Mouse (Mus musculus): Measurements from ENCODE around the gene Plxna1. TPM values are rescaled to one million over a fixed set of nuclear protein-coding genes. Genes with fewer than 3 reads are reported as not detected.
A peak's percentile ranks its signal among the peaks of the same experiment; 100 is the strongest.

Gene Plxna1
- polyA plus RNA-seq, 1 experiment from 2014 or later: 21.4 TPM

DNA sequence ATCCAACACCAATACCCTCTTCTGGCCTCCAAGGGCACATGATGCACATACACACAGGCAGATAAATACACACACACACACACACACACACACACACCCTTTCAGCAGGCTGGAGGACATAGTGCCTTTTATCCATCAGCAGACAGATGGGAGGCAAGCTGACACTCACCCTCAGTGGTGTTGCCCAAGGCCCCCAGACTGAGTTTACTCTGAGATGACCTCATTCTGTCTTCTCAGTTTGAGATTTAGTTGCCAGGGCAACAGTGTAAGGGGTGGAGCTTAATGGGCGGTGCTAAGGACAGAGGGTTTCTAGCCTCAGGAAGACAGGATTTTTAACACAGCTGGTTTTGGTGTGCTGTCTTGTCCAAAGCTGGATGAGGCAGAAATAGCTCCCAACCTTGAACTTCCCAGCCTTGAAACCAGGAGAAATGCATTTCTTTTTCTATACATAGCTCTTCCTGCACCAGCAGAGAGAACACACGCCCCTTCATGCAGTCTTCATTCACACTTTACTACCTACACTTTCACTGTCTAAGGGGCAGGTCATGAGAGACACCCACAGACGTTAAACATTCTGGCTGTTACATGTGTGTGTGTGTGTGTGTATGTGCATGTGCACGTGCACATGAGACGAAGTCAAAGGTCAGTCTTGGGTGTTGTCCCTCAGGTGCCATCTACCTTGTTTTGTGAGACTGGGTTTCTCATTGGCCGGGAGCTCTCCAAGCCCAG, 75.6 kb downstream of the Plxna1 start:
- H3K4me3 ChIP-seq (replicated peaks): no peak overlapping the region

DNA sequence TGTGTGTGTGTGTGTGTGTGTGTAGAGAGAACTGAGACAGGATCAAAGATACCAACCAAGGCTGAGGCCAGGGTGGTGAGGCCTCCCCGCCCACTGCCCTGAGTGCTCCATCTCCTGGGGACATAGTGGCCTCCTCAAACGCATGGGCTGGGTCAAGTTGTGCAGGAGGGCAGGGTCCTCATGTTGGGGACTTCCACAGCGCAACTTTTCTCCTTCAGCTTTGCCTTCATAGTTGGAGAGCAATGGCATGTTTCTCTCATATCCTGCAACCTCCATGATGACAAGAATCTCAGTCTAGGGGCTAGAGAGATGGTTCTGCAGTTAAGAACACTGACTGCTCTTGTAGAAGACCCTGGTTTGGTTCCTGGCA, 76.1 kb downstream of the Plxna1 start:
- no peak overlapping the region for H3K27ac ChIP-seq
- no peaks in the 10 kb centered on the region for H3K9me3 ChIP-seq (replicated peaks)
- no peak overlapping the region for H3K4me3 ChIP-seq (replicated peaks)
- H3K4me2 ChIP-seq: no peak overlapping the region
- H3K4me1 ChIP-seq: peaks cover 20% of the 10 kb centered on the region
- no peaks in the 10 kb centered on the region for H3K36me3 ChIP-seq
- H3K27me3 ChIP-seq: 0 out of 2 replicates have a peak, but pooled peaks cover 2% of the 10 kb centered on the region
- ATAC-seq (replicated peaks; ENCODE audit: low FRiP score): no peak
- 63% methylated on average over 3 of the region's 3 CpGs for WGBS
- H3K9ac ChIP-seq: no peak overlapping the region

More for the DNA sequence above, 75.6 kb downstream of the Plxna1 start:
- H3K36me3 ChIP-seq: no peaks in the 10 kb centered on the region
- no peaks in the 10 kb centered on the region for H3K9me3 ChIP-seq (replicated peaks)
- no peaks in the 10 kb centered on the region for H3K27me3 ChIP-seq
- peaks cover 14% of the 10 kb centered on the region for H3K4me1 ChIP-seq
- 58% methylated on average over 6 of the region's 6 CpGs for WGBS
- H3K4me2 ChIP-seq: no peak overlapping the region
- no peak overlapping the region for H3K9ac ChIP-seq
- no peak overlapping the region for H3K27ac ChIP-seq
- ATAC-seq (replicated peaks; ENCODE audit: low FRiP score): peak; percentile 31; the same call in 1 of the 2 replicates

DNA sequence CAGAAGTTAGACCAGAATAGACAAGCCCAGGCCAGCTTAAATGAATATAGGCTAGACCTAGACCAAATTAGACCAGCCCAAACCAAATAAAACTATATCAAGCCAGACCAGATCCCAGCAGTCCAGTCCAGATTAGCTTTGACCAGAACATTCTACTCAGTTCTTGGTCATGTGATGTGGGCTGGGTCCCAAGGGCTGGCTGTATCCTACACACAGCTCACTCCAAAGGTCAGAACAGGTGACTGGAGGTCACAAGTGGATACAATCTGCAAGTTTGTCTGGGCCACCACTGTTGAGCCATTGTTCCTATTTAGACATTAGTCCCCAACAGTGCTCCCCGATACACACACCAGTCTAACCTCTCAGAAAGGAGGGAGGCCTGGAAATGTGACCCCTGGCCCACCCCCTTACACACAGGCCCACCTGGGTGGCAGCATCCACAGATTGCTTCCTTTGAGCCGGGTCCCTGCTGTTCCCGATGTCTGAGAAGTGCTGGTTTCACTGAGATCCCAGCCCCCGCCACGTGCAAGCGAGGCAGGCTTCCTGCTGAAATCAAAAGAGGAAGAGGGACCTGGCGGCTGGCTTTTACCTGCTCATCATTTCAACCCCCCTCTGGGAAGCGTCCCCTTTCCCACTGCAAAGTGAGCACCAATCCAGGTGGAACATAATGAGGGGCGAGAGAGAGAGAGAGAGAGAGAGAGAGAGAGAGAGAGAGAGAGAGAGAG, 76.7 kb downstream of the Plxna1 start:
- Histone ChIP-seq H3K9me3 (replicated peaks) (no peaks in the 10 kb centered on the region), H3K27me3 (0 out of 2 replicates have a peak, but pooled peaks cover 4% of the 10 kb centered on the region), H3K27ac (no peak overlapping the region), H3K9ac (no peak overlapping the region), H3K4me1 (peaks cover 21% of the 10 kb centered on the region), H3K4me3 (replicated peaks) (no peak overlapping the region), H3K4me2 (no peak overlapping the region), H3K36me3 (no peaks in the 10 kb centered on the region)
- 55% methylated on average over 9 of the region's 9 CpGs for WGBS
- no peak for ATAC-seq (replicated peaks; ENCODE audit: low FRiP score)

DNA sequence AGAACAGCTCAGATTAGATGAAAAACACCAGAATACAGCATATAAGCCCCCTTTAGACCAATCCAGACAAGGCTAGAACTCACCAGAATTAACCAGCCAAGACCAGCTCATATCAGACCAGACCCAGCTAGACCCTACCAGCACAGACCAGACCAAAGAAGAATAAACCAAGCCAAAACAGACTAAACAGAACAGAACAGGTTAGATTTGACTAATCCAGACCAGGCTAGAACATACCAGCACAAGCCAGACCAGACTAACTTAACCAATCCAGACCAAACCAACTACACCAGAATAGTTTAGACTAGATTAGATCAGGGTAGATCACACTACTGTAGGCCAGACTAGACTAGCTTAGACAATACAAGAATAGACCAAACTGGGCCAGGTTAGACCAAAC, 77.3 kb downstream of the Plxna1 start:
- no peak for ATAC-seq (replicated peaks; ENCODE audit: low FRiP score)
- no peak overlapping the region for H3K9ac ChIP-seq
- H3K9me3 ChIP-seq (replicated peaks): no peaks in the 10 kb centered on the region

DNA sequence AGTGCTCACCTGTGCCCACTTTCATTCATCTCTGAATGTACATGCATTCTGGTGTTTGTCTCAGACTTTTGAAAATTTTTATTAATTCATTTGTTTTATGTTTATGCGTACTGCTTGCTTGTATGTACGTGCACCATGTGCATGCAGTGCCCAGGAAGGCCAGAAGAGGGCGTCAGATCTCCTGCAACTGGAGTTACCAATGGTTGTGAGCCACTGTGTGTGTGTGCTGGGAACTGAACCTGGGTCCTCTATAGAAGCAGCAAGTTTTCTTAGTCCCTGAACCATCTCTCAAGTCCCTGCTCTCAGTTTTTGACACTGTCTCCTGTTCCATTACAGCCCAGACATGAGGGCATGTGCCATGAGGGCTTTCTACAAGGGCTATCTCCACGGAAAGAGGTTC, 79.3 kb downstream of the Plxna1 start:
- no peak overlapping the region for H3K27ac ChIP-seq
- H3K4me1 ChIP-seq: peaks cover 16% of the 10 kb centered on the region
- no peaks in the 10 kb centered on the region for H3K9me3 ChIP-seq (replicated peaks)
- ATAC-seq (replicated peaks; ENCODE audit: low FRiP score): no peak
- H3K4me2 ChIP-seq: no peak overlapping the region
- H3K4me3 ChIP-seq (replicated peaks): no peak overlapping the region
- WGBS: 93% methylated on average over 4 of the region's 4 CpGs
- 0 out of 2 replicates have a peak, but pooled peaks cover 7% of the 10 kb centered on the region for H3K27me3 ChIP-seq
- no peaks in the 10 kb centered on the region for H3K36me3 ChIP-seq
- H3K9ac ChIP-seq: no peak overlapping the region

More for the DNA sequence above, 77.3 kb downstream of the Plxna1 start:
- peaks cover 21% of the 10 kb centered on the region for H3K4me1 ChIP-seq
- no peak overlapping the region for H3K4me3 ChIP-seq (replicated peaks)
- 0 out of 2 replicates have a peak, but pooled peaks cover 7% of the 10 kb centered on the region for H3K27me3 ChIP-seq
- no peak overlapping the region for H3K4me2 ChIP-seq
- H3K36me3 ChIP-seq: no peaks in the 10 kb centered on the region
- no peak overlapping the region for H3K27ac ChIP-seq

DNA sequence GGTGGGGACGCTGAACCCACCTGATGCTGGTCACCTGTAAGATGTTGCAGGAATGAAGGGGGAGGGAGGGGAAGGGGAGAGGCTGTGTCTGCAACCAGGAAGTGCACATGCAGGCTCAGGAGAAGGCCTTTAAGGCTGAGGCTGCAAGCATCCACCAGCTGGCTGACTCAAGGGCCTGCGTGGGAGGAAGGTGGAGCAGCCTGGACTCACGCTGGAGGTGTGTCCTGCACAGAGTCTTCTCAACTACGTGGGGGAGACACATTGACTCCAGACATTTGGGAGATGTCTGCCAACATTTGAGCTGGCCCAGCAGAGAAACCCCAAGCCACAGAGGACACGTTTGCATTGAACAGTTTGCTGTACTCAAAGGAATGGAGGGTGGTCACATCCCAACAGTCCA, 79.8 kb downstream of the Plxna1 start:
- Histone ChIP-seq H3K4me2 (no peak overlapping the region), H3K27me3 (0 out of 2 replicates have a peak, but pooled peaks cover 7% of the 10 kb centered on the region), H3K27ac (no peak overlapping the region), H3K9ac (no peak overlapping the region), H3K9me3 (replicated peaks) (no peaks in the 10 kb centered on the region), H3K4me1 (peaks cover 14% of the 10 kb centered on the region), H3K4me3 (replicated peaks) (no peak overlapping the region), H3K36me3 (no peaks in the 10 kb centered on the region)
- WGBS: 42% methylated on average over 5 of the region's 5 CpGs
- no peak for ATAC-seq (replicated peaks; ENCODE audit: low FRiP score)

DNA sequence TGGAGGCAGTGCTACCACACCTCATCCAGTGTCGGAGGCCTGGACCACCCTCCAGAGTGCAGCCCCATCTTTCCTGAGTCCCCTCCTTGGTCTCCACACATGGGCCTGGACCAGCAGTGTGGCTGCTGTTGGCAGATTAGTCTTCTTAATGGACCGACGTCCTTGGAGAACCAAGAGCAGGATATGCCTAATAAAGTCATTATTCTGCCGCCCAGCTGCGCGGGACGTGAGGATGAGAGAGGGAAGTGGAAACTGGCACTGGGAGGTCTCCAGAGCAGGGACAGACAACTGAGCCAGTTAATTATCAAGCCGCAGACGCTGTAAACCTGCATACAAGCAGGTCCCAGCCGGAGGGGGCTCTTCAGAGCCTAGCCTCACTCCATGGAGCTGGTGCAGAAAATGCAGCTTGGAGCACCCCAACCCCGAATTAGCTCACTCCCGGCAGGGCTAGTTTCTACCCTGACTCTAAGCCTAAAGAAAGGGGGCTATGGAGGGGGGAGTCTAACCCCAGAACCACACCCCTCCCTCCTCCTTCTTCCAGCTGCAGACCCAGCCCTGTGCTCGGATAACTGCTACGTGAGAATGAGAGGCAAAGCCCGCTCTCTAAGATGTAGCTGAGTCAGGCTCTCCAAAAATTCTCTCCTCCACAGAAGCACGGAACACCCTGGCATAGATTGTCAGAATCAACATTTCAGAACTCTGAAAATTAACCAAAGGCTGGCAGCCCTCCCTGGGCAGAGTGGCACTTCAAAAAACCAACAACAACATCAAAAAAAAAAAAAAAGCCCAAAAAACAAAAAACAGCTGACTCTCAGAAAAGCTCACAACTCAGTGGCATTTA, 80.7 kb downstream of the Plxna1 start:
- Histone ChIP-seq H3K27me3 (0 out of 2 replicates have a peak, but pooled peaks cover 7% of the 10 kb centered on the region), H3K9me3 (replicated peaks) (no peaks in the 10 kb centered on the region), H3K4me1 (peaks cover 14% of the 10 kb centered on the region), H3K4me3 (replicated peaks) (no peak overlapping the region), H3K9ac (no peak overlapping the region; the same call in 1 of the 2 replicates), H3K36me3 (no peaks in the 10 kb centered on the region), H3K27ac (no peak overlapping the region), H3K4me2 (peak overlapping the region; percentile 43)
- no peak; the same call in 1 of the 2 replicates for ATAC-seq (replicated peaks; ENCODE audit: low FRiP score)
- 12% methylated on average over 16 of the region's 16 CpGs for WGBS

DNA sequence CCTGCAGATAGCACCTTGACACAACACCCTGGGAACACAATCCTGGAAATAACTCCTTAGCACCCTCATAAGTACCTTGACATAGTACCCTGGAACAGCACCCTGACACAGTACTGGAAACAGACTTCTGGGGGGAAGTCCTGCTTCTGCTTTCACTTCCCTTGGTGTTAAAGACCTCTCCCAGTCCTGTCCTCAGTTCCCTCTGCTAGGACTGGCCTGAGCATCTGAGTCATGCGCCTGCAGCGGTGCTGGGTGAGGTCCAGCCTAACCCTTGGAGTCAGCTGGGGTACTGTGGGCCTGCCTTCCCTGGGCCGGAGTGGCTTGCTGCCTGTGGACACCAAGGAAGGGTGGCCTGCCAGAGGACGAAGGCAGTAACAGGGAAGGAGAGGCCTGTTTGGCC, 81.9 kb downstream of the Plxna1 start:
- H3K4me2 ChIP-seq: no peak overlapping the region
- H3K4me3 ChIP-seq (replicated peaks): no peak overlapping the region
- no peak for ATAC-seq (replicated peaks; ENCODE audit: low FRiP score)
- H3K9me3 ChIP-seq (replicated peaks): no peaks in the 10 kb centered on the region
- H3K27me3 ChIP-seq: 0 out of 2 replicates have a peak, but pooled peaks cover 7% of the 10 kb centered on the region
- 83% methylated on average over 4 of the region's 4 CpGs for WGBS
- no peak overlapping the region for H3K9ac ChIP-seq
- no peak overlapping the region for H3K27ac ChIP-seq
- no peaks in the 10 kb centered on the region for H3K36me3 ChIP-seq
- peaks cover 14% of the 10 kb centered on the region for H3K4me1 ChIP-seq

DNA sequence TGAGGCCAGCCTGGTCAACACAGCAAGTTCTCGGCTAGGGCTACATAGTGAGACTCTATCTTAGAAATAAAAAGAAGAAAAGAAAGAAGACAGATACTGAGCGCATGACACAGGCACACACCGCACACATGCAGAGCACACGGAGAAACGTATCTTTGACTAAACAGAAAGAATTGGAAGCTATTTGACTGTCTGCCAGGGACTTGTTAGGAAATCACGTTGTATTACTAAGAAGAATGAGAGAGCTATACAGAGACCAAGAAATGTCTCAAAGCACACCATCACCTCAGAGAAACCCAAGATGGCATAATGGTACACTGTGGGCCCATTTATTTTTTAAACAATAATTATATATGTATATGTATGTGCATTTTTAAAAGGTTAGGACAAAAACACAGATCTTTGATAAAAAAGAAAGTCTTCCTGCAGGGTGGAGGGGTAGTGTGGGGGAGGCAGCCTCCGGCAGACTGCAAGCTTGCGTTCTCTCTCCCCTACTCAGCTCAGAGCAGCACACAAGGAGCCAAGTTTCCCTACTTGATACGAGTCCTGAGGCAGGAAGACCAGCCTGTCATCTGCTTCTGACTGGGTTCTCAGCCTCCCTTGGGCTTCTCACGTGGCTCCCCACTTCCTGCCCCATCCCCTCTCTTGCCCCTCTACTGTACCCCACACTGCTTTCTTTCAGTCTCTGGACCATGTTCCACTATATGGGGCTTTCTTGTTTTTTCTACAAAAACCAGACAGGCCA, 90.5 kb downstream of the Plxna1 start:
- 64% methylated on average over 10 of the region's 10 CpGs for WGBS
- H3K9ac ChIP-seq: no peak overlapping the region
- no peak overlapping the region for H3K27ac ChIP-seq
- no peak overlapping the region for H3K4me2 ChIP-seq
- H3K4me1 ChIP-seq: 0 out of 2 replicates have a peak, but pooled peaks cover 2% of the 10 kb centered on the region
- H3K36me3 ChIP-seq: no peaks in the 10 kb centered on the region
- no peak overlapping the region for H3K4me3 ChIP-seq (replicated peaks)
- H3K27me3 ChIP-seq: no peaks in the 10 kb centered on the region
- no peaks in the 10 kb centered on the region for H3K9me3 ChIP-seq (replicated peaks)
- ATAC-seq (replicated peaks; ENCODE audit: low FRiP score): no peak

DNA sequence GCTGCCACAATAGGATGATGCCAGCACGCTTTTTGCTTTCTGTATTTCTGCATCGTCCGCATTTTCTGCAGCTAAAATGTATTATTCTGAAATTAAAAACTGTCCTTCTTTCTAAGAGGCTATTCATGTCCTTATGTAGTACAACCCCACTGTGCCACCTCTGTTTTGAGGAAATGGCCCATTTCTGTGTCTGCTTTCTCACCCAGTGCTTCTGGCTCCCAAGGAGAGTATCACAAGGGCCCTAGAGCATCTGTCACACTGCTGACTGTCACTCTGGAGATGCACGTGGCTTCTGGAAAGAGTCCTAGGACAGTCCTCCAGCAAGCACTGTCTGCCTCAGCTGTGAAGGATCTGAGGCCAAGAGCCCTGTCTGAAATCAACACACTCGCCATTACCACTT, 95.2 kb downstream of the Plxna1 start:
- Histone ChIP-seq H3K9me3 (replicated peaks) (no peaks in the 10 kb centered on the region), H3K27ac (no peak overlapping the region), H3K27me3 (no peaks in the 10 kb centered on the region), H3K4me3 (replicated peaks) (no peak overlapping the region), H3K36me3 (no peaks in the 10 kb centered on the region), H3K4me1 (0 out of 2 replicates have a peak, but pooled peaks cover 2% of the 10 kb centered on the region), H3K4me2 (no peak overlapping the region), H3K9ac (no peak overlapping the region)
- 81% methylated on average over 5 of the region's 5 CpGs for WGBS
- ATAC-seq (replicated peaks; ENCODE audit: low FRiP score): no peak

Measured in kidney, embryonic 15.5 days (tissue).